Mouse (Mus musculus): ENCODE data around the gene Samd10.

Samd10 gene

DNA sequence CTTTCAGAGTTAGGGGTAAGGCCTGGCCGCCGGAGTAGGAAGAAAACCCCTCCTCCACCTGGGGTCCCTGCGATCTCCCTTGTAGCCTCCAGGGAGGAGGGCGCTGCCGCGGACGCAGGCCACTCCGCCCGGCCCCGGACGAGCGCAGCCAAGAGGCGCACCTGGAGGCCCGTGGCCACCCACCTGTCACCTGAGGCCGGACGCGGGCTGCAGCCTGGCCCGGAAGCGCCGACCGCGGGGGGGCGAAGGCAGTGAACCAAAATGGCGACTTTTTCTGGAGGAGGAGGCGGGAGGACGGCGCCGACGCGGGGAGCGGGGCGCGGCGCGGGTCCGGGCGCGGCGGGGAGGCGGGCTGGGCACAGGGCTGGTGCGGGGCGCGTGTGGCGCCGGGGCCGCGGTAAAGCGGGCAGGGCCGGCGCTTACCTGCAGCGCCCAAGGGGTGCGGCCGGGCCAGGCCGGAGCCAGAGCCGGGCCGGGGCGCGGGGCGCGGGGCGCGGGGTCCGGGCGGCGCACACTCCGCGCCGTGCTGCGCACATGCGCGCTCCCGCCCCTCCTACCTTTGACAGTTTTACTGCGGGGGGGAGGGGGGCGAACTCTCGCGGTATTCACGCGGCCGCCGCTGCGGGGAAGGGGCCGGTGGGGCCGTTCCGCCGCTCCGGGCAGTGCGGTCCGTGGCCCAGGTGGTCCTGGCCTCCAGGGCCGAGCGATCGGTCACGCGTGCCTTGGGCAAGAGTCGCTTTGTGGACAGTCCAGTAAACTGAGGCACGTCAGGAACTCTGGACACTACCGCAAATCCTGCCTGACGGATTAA, 6.6 kb downstream of the Samd10 start, which contains the start of gene Zfp512b:
TSS of gene Zfp512b (minus strand) at position 573 of the 811 bp plus-strand sequence.
- peak; percentile 79 for DNase-seq

DNA sequence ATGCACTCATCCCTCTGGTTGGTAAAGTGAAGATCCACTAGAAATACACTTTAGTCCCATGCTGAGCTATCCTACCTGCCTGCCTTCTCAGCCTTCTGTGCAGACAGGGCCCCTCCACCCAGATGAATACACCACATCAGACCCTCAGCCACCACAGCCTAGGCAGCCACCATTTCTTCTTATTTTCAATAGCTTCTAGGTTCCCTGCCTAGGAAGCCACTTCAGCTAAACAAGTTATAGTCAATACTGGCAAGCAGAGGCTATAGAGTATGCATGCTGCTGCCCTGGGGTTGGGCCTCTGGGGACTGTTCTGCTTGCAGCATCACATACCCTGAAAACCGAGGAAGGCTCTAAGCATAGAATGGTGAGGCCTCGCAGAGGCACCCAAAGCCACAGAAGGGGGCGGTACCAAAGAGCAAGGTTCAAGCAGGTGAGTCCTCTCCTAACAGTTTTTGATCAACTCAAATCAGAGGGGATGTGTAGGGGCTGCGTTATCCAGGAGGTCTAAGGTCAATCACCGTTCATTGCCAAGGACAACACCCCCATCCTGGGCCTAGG, 7.4 kb downstream of the Samd10 start, which contains the start of gene Prpf6:
TSS of gene Prpf6 (plus strand) at position 341 of the 558 bp plus-strand sequence.
- no peak for DNase-seq

DNA sequence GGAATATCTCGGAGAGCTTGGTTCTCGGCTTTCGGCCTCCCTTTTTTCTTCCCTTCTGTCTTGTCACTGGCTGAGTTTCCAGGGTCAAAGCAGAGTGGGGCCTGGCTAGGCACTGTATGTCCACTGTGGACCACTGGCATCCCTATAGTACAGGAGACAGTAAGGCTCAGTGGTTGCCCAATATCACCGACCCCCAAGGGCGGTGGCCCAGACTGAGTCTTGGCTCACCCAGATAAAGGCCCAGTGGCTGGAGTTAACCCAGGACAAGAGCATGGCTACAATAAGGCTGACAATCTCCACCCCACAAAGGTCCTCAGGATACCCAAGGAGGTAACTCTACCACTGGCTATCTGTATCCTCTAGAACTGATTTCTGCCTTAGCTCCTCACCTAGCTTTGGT, 8.5 kb downstream of the Samd10 start:
- DNase-seq: no peak

DNA sequence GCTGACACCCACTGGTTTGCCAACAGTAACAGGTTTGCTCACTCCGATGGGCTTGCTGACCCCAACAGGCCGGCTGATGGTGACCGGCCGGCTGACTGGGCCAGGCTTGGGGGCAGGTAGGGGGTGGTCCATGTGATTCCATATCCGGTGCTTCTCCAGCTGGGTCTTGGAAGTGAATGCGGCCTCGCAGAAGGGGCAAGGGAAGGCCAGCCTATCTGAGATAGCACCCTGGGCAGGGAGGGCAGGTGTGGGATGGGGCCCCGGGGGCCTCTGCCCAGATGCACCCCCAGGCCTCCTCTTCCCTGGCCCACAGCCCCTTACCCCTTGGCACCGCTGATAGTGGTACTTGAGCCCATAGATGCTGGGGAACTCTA, 9.3 kb downstream of the Samd10 start:
- no peak for DNase-seq

DNA sequence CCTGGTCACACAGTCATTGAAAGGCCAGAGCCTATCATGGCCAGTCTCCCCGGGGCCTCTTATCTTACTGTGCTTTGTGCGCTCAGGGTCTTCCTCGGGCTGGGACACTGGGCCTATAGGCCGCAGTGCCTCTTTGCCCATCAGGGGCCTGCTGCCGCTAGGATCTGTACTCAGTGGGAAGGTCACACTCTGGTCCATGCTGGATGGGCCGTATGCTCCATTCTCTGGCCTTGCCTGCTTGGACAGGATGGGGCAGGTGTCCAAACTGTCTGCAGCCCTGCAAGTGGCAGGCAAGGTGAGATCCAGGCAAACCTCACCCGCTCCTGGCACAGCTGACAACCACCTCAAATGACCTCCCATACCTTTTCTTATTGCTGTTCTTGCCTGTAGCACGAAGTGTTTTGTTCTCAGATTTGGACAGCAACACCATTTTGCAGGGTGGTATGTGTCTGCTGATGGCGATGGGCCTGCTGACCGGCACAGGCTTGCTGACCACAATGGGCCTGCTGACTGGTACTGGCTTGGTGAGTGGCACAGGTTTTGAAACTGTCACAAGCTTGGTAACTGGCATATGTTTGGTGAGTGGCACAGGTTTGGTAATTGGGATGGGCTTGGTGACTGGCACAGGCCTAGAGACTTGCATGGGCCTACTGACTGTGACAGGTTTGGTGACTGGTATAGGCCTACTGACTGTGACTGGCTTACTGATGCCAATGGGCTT, 9.8 kb downstream of the Samd10 start:
- DNase-seq: no peak

DNA sequence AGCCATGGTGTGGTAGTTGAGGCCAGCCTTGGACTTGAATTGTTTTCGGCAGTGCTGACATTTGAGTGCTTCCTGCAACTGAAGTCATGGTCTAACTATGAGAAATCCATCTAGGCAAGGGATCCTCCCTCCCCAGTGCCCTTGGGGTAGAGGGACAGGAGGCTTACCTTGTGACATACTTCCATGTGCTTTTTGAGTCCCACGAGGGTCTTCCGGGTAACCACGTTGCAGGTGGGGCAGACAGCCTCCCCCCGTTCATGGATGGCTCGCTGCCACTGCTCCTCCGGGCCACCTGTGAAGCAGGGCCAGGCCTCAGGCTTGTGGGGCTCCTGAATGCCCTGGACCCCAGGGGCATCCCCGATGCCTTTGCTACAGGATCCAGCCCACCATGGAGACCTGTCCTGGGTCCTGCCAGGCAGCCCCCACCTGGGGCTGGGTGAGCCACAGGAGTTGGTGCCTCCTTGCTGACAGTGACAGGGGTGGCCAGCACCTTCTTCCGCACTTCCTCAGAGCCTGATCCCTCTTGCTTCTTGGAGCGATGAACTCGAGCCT, 10.7 kb downstream of the Samd10 start:
- DNase-seq: no peak

DNA sequence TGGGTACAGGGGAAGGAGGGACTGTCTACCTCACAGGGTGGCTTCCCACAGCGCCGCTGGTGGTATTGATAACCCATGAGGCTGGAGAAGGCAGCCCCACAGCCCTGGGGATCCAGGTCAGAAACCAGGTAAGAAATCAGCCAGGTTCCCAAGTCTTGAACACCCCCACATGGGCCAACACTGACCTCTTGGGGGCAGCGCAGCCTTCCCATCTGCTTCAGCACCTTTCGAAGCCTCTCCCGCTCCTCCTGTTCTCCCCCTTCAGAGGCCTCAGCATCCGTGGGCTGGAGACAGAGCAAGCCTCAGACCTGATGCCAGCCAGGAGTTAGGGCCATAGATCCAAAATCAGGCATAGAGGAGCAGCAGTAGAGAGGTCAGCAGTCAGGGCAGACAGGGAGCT, 11.2 kb downstream of the Samd10 start:
- no peak for DNase-seq

DNA sequence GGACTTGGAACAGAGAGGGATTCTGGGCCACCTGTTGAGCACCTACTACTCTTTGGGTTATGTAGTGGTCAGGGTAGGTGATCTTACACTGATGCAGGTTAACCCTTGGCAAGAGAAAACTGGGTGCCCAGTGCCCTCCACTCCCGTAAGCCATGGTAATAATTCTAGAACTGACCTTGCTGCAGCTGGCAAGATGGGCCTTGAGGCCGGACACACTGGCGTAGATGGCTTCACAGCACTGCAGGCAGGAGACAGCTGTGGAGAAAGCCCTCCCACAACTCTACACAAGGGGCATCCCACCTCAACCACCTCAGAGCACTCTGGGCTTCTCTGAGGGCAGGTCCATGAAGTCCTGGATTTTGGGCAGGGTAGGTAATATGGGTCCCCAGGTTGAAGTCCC, 12.9 kb downstream of the Samd10 start:
- no peak for DNase-seq

DNA sequence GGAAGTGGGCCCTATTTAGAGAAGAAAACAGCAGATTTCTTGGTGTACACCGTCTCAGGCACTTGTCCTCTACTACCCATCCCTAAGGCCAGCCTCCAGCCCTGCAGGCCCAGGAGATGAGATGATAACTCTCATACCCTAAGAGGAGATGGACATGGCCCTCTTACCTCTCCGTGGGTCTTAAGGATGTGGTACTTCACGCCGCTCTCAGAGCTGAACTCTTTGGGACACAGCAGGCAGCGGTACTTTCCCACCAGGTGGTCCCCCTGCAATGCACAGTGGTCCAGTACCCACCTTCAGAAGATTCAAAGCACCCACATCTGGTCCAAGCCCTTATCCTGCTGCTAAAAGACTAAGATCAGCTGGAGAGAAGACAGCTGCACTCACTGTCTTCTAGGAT, 13.5 kb downstream of the Samd10 start:
- no peak for DNase-seq

DNA sequence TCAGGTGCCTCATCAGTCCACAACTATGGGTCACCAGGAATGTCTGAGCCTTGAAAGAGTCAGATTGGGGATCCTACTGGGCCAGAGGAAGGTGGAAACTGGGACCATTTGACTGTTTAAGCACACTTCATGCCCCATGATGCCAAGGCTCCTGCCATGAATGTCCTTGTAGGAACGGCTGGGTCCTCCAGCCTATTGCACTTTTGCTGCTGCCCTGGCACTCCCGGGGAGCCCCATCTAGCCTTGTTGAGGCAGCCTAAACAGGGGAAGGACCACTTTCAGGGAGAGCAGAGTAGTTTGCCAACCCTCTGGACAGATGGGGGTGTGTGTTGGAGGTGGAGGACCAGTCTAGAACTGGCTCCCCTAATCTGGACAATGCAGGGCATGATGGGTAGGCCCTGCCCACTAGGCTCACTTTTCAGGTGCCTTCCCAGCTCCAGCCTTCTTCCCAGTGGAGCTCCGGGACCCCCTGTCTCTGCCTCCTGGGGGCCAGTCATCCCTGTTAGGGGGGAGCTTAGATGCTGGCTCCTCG, 14.5 kb downstream of the Samd10 start, which contains the start of gene Uckl1:
TSS of gene Uckl1 (minus strand) at position 482 of the 532 bp plus-strand sequence.
- DNase-seq: no peak

DNA sequence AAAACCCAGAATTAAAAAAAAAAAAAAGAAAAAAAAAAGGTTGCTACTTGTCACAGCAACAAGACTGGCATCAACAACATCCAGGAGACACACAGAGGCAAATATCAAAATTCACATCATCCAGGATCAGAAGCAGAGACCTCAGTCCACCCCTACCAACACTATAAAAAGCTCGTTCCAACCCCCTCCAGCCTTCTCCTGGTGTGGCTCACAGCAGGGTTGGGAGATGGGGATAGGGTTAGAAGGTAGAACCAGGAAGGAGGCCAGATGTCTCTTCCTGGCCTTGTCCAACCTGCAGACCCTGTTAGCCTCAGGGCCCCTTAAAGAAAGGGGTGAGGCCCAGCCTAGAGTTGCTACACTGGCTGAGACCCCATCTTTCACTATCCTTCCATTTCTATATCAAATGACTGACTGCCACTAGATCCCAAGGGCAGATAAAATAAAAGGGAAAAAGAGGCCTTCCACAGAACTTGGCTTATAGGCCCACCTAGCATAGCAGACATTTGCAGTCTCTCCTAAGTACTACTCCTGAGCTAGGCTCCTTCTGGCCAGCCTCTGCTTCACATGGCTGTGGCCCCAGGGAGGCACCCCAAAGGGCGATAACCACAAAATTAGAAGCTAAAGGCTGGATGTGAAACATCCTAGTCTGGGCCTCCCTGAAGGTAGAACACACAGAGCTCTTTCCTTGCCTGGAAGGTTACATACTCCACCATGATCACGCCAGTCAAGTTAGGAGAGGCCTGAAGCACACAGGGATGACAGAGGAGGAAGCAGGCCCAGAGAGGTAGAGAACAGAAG, 15.4 kb downstream of the Samd10 start:
- DNase-seq: no peak

DNA sequence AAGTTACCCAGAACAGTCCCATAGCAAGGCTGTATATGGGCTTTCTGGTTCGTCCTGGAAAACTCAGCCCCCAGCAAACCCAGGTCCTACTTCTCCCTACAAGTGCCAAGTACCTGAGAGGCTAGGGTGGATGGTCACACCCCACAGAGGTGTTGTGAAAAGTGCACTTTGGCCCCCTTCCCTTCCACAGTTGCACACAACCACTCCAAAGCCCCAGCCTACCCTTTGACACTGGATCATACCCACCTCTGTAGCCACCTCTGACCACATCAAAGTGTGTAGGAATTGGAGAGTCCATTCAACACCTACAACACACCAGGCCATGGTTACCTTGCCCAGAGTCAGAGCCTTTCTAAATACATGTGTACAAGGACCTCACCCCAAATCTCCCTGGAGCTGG, 16.1 kb downstream of the Samd10 start:
- no peak for DNase-seq

DNA sequence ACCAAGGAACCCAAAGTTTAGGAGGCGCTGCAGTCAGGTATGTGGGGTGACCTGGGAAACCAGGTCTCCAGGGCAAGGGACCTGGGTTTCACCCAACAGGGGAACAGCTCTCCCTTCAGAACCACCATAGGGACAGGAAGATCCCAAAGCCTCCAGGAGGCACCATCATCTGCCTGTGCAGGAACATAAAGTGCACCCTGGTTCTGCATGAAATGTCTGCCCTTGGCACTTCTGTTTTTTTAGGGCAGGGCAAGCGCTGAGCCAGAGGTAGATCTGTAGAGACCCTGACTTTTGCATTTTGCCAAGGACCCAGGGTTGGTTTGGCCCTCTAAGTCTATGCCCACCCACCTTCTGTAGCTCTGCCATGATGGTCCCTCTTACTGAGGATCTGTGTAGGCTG, 16.7 kb downstream of the Samd10 start:
- no peak for DNase-seq

DNA sequence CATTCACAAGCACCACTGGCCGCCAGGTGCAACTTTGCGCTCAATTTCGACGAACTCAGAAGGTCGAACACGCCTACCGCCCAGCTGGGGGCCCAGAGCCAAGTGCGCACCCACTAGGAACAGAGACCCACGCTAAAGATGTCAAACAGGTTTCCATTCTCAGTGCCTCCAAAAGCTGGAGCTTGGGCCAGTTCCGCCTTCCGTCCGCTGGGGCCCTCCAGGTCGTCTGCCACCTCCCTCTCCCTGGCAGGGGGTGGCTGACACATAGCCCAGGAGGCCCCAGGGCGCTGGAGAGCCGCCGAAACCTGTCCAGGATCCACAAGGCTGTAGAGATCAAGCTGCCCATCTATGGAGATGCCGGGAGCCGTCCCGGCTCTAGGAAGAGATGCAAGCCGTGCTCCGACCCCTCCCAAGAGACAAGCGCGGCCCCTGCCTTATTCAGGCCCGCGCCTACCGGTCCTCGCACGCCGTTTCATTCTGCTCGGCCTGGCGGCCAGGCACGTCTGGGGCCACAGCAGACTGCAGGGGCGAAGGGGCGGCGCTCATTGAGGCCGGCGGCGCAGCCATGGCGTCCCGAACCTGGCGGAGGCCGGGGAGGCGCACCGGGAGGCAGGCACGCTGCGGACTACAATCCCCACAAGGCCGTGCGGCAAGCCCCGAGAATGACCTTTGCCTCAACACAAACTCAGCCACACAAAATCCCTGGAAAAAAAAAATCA, 17.5 kb downstream of the Samd10 start:
- peak; percentile 84 for DNase-seq

DNA sequence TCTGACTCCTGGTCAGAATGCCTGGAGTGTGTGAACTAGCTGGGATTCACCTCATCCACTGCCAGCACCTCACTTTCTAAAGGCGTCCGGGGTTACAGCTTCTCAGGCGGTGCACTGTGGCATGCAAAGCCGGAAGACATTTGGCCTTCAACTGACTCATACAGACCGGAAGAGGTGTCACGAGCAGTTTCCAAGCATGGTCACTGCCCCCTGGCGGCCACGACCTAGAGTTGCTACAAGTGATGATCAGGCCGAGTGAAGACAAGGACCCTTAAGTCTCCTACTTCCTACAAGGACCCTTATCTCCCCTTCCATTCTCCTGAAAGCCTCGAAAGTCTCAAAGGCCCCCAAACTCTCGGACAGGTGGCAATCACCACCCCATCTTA, 18.0 kb downstream of the Samd10 start:
- peak; percentile 81 for DNase-seq

DNA sequence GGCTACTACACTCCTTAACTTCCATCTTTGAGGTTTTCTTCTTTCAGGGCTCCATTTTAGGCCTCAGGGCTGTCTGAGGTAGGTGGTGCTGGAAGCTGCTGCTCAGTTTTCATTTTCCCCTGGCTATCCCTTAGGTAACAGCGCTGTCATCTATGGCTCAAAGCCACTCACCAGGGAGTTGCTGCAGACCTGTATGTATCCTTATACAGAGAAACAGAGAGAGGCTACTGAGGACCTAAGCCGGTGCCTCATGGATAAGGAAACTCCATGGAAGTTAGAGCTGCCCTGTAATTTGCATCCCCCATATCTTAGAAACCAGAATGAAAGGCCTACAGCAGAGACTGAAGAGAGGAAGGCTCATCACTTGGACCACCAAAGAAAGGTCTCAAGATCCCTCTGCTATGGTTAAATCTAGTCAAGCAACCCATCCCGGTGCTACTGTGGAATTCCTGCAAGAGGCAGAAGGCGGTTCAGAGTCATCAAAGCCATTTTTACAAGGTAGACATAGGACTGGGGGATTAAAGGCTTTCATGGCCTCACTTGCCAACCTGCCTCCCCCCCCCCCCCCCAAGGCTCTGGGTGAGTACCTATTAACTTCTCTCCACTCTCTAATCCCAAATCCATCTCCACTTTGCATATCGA, 18.8 kb downstream of the Samd10 start:
- no peak for DNase-seq

DNA sequence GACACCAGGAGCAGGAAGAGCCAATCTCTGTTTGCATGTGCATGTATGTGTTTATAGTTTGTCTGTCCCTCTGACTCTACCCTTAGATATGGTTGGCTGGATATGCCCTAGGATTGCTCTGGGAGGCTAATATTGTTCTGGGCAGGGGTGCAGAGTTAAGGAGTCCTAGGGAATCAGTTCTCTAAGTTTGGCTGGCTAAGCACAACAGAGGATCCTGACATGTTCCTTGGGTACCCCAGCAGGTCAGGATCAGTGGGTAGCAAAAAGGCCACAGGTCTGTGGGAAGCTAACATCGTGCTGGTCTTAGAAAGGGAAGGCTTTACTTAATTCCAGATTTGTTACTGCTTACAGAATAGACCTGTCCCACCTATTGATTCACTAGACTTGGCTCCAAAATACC, 19.3 kb downstream of the Samd10 start:
- no peak for DNase-seq

DNA sequence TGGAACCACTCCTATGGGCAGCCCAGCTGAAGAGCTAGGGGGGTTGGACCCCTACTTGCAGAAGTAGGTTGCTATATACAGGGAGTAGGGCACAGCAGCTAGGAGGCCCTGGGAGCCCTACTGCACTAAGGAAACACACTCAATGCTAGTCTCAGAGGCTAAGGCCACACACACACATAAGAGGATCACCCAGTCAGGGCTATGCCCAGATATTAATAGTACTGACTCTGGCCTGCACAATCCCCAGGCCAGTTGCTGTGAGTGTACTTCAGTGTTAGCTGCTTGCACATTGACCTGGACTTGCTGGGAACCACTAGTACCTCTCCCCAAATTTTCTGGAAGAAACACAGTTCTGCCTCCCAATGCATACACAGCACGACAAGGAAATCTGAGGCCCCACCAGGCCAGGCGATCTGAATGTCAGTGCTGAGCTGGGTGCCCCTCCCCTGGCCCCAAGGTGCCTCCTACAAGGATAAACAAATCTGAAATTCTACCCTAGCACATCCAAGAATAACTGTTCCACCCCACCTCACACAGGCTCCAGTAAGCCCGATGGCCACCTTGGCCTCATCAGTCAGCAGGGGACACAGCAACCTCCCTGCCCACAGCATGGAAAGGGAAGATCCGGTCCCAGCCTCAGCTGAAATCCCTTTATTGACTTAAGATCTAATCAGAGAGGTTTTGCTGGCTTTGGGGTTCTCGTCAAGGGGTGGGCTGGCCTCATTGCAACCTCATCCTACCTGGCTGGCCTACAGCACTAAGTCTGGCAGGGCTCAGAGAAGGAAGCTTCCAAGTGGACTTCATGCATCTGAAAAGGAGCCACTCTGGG, 20.0 kb downstream of the Samd10 start:
- no peak for DNase-seq

DNA sequence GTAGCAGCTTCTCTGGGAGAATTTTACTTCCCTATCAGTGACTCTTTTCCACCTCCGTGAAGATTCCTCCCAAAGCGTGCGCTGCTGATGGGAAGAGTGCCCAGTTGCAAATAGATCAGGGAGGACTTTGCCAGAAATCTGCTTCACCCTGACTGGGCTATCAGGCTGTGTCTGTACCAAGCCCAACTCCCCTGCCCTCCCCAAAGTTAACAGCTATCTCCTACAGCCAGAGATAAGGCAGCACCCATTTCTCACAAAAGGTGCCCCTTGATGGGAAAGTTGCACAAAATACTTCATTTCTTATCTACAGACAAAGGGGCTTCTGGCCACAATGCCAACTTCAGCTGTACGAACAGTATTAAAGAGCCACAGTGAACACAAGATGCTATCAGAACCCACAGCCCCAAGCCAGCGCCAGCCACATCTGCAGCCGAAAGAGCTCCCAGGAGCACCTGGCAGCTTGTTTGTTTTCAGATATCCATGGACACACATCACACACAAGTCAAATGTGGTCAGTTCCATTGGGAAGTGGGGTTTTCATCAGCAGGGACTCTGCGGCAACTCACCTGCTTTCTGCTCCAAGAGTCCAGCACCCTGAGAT, 20.9 kb downstream of the Samd10 start:
- DNase-seq: no peak

DNA sequence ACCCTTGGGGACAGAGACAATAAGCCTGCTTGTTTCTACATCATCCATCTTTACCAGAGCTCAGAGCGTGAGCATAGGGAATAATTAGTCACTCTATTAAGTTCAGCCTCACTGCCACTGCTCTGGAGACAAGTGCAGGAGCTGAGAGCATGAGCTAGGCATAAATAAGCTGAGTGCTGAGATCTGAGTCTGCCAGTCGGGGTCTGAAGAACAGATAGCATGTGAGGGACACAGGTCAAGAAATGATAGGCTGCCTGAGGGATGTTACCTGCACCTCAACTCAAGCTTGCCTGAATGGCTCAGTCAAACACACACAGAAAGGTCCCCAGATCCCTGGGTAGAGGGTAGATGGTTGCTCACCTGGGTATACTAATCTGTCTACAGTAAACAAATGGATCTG, 21.9 kb downstream of the Samd10 start:
- no peak for DNase-seq

All from cerebellum, adult 11 months (tissue).